Mouse (Mus musculus) megakaryocyte, adult 5-6 weeks (primary cell): ENCODE measurements around the gene Ly6g5b. TPM values are rescaled to one million over a fixed set of nuclear protein-coding genes. Genes with fewer than 3 reads are reported as not detected.

Source experiments
- ATAC-seq: 2 replicates; pipeline ENCODE4 v1.8.0; 2016; ENCODE audit warnings: mild to moderate bottlenecking, inconsistent platforms; ENCODE audit not compliant: poor library complexity, severe bottlenecking
- total RNA-seq, 2 experiments: library from RNA; stranded (forward) in 1 of 2; stranded (reverse) in 1 of 2; fragments of 153-499, 151-499 nt in 1 of 2; fragments of 221-1000, 200-1000 nt in 1 of 2; gene quantifications; 2 replicates each; pipeline versions ENCODE4 v1.2.3 to v1.2.4; 2015 to 2017

Ly6g5b gene
- total RNA-seq (2015) (6.1 and 8.2 TPM in 2 replicates), total RNA-seq (2017) (1.4 and 1.8 TPM in 2 replicates)

- ATAC-seq: peak; percentile 90
Measured at GRCm38 (mm10) chr17:35115046-35116019, at the start of gene Ly6g5b. TSS of gene Ly6g5b (minus strand) at chr17:35115428.

- no peak for ATAC-seq
Measured at GRCm38 (mm10) chr17:35164218-35164567, 49.0 kb upstream of the Ly6g5b start.

- no peak for ATAC-seq
Measured at GRCm38 (mm10) chr17:35163326-35164081, 48.3 kb upstream of the Ly6g5b start.

GRCm38 (mm10) chr17:35162730-35163129 is 47.5 kb upstream of the Ly6g5b start:
- ATAC-seq: no peak

GRCm38 (mm10) chr17:35162121-35162520 is 46.9 kb upstream of the Ly6g5b start:
- ATAC-seq: no peak

GRCm38 (mm10) chr17:35161421-35161820 is 46.2 kb upstream of the Ly6g5b start:
- no peak for ATAC-seq

GRCm38 (mm10) chr17:35159638-35160037 is 44.4 kb upstream of the Ly6g5b start:
- no peak for ATAC-seq

GRCm38 (mm10) chr17:35158850-35159593 is 43.8 kb upstream of the Ly6g5b start:
- no peak for ATAC-seq

GRCm38 (mm10) chr17:35157661-35158175 is 42.5 kb upstream of the Ly6g5b start:
- ATAC-seq: no peak

GRCm38 (mm10) chr17:35157254-35157653 is 42.0 kb upstream of the Ly6g5b start:
- ATAC-seq: no peak

- no peak for ATAC-seq
Measured at GRCm38 (mm10) chr17:35156461-35157200, 41.4 kb upstream of the Ly6g5b start.

GRCm38 (mm10) chr17:35155451-35155850 is 40.2 kb upstream of the Ly6g5b start:
- no peak for ATAC-seq

- no peak for ATAC-seq
Measured at GRCm38 (mm10) chr17:35154616-35155015, 39.4 kb upstream of the Ly6g5b start.

GRCm38 (mm10) chr17:35153931-35154330 is 38.7 kb upstream of the Ly6g5b start:
- ATAC-seq: no peak

GRCm38 (mm10) chr17:35153077-35153476 is 37.8 kb upstream of the Ly6g5b start:
- no peak for ATAC-seq

GRCm38 (mm10) chr17:35152121-35152520 is 36.9 kb upstream of the Ly6g5b start:
- ATAC-seq: no peak

GRCm38 (mm10) chr17:35147922-35148639 is 32.9 kb upstream of the Ly6g5b start:
- no peak for ATAC-seq

GRCm38 (mm10) chr17:35147348-35147747 is 32.1 kb upstream of the Ly6g5b start:
- no peak for ATAC-seq

GRCm38 (mm10) chr17:35146139-35146538 is 30.9 kb upstream of the Ly6g5b start:
- ATAC-seq: no peak
